Mouse (Mus musculus): ENCODE results near the gene Mapkap1. TPM values are rescaled to one million over a fixed set of nuclear protein-coding genes. Genes with fewer than 3 reads are reported as not detected.

The Mapkap1 gene
- polyA plus RNA-seq, 1 experiment = 39.6 TPM

DNA sequence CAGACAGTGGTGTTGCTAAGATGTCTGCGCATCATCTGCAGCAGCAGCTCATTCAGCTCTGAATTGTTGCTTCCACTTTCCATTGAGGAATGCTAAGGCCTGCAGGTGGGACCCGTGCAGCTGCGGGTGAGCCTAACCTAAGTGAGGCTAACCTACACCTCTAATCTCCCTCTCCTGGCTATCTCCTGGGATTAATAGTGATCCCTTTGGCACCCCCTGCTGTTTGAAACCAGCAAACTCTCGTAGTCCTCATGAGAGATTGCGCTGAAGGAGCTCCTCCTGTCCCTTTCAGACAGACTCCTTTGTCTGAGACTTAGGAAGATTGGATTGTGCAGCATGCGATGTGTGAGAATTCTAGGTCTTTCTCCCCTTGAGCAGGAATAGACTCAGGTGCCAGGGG lies 113.0 kb downstream of the Mapkap1 start:
- H3K36me3 ChIP-seq (ENCODE audit: control insufficient read depth, insufficient read depth) = no peaks in the 10 kb centered on the region
- H3K4me2 ChIP-seq (ENCODE audit: low read depth) = no peak overlapping the region
- no peaks in the 10 kb centered on the region for H3K27me3 ChIP-seq (ENCODE audit: control insufficient read depth, insufficient read depth, insufficient read length)
- H3K79me2 ChIP-seq (ENCODE audit: control insufficient read depth, insufficient read depth) = no peaks in the 10 kb centered on the region
- no peak overlapping the region for H3K4me3 ChIP-seq
- H3ac ChIP-seq (ENCODE audit: control insufficient read depth, insufficient read length) = no peak overlapping the region
- no peak for TF ChIP-seq MAX (IDR thresholded peaks at IDR 0.05; ENCODE audit: low read depth)
- no peak for TF ChIP-seq SRF (IDR thresholded peaks at IDR 0.05; ENCODE audit: control insufficient read depth, insufficient read length, low read depth)
- TF ChIP-seq TCF3 (IDR thresholded peaks at IDR 0.05; ENCODE audit: insufficient read length, low read depth) = no peak
- TF ChIP-seq CEBPB (IDR thresholded peaks at IDR 0.05; ENCODE audit: insufficient read depth, poor library complexity, severe bottlenecking) = no peak
- TF ChIP-seq POLR2A (IDR thresholded peaks at IDR 0.05; ENCODE audit: insufficient read length, low read depth) = no peak
- no peak for TF ChIP-seq USF1 (IDR thresholded peaks at IDR 0.05; ENCODE audit: low read depth)
- no peak for TF ChIP-seq MYOG (IDR thresholded peaks at IDR 0.05; ENCODE audit: control insufficient read depth in 1 of 3, insufficient read depth in 1 of 3, insufficient read length in 2 of 3, low read depth in 2 of 3)
- no peak for TF ChIP-seq POLR2AphosphoS2 (IDR thresholded peaks at IDR 0.05; ENCODE audit: insufficient read length, low read depth)
- TF ChIP-seq REST (IDR thresholded peaks at IDR 0.05; ENCODE audit: insufficient read depth, insufficient read length) = no peak
- no peak for TF ChIP-seq E2F4 (IDR thresholded peaks at IDR 0.05; ENCODE audit: insufficient read depth)
- TF ChIP-seq TCF12 (IDR thresholded peaks at IDR 0.05; ENCODE audit: insufficient read depth, poor library complexity, severe bottlenecking) = no peak
- no peak for TF ChIP-seq MYOD1 (IDR thresholded peaks at IDR 0.05; ENCODE audit: control insufficient read depth in 1 of 3, insufficient read length in 2 of 3, low read depth in 2 of 3)

DNA sequence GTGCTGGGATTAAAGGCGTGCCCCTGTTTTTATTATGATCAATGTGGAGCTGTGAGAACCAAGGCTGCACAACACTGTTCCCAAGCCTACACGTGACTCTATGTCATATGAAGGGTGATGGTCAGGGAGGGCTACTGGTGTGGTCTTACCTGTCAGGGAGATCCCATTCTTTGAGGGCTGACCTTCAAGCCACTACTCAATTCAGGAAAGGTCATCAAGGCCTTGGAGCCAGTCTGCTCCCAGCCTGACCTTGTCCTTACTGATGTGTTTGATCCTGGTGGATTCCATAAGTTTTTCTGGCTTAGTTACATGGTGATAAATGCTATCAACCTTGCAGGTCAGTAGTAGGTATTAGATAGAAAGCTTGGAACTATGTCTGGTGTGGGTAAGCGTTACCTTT lies 114.8 kb downstream of the Mapkap1 start:
- H3K4me2 ChIP-seq (ENCODE audit: low read depth) = no peak overlapping the region
- no peaks in the 10 kb centered on the region for H3K79me2 ChIP-seq (ENCODE audit: control insufficient read depth, insufficient read depth)
- no peak overlapping the region for H3ac ChIP-seq (ENCODE audit: control insufficient read depth, insufficient read length)
- no peak overlapping the region for H3K4me3 ChIP-seq
- no peaks in the 10 kb centered on the region for H3K36me3 ChIP-seq (ENCODE audit: control insufficient read depth, insufficient read depth)
- no peak for TF ChIP-seq E2F4 (IDR thresholded peaks at IDR 0.05; ENCODE audit: insufficient read depth)
- TF ChIP-seq TCF3 (IDR thresholded peaks at IDR 0.05; ENCODE audit: insufficient read length, low read depth) = no peak
- TF ChIP-seq SRF (IDR thresholded peaks at IDR 0.05; ENCODE audit: control insufficient read depth, insufficient read length, low read depth) = no peak
- TF ChIP-seq TCF12 (IDR thresholded peaks at IDR 0.05; ENCODE audit: insufficient read depth, poor library complexity, severe bottlenecking) = no peak
- TF ChIP-seq CEBPB (IDR thresholded peaks at IDR 0.05; ENCODE audit: insufficient read depth, poor library complexity, severe bottlenecking) = no peak
- H3K27me3 ChIP-seq (ENCODE audit: control insufficient read depth, insufficient read depth, insufficient read length) = no peaks in the 10 kb centered on the region

DNA sequence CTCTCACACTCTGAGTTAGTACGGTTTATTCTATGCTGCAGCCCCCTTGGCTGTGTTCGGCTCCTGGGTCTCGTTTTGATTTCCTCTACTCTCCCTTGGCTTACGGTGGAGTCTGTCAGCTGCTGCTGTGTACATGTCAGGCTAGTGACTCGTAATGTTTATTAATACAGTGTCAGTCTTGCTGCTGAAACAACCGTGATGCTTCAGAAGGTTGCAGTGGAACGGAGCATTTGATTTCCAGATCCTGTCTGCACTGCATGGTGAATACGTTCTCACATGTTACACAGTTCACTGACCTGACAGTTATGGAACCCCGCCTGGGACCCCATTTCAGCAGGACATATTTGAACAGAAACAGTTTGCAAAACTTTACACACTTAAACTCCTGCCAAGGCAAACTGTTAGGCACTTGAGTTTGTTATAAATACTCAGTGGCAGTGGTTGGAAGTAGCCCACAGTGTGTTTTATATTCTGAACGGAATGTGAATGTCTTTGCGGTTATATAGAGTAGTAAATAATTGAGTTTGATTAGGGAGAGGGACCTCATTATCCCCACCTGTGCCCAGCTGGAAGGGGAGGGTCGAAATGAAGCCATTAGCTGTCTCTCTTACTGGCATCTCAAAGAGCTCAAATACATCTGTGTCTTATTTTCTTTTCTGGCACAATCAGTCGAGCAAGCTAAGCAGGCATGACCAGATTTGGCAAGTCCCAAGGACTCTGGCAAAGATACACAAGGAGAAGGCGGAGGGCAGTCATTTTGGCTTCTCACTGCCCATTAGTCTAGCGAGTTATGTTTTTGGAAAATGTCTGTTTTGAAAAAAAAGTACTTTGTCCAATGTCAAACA lies 120.2 kb downstream of the Mapkap1 start:
- Histone ChIP-seq H3ac (ENCODE audit: control insufficient read depth, insufficient read length) (no peak overlapping the region), H3K79me2 (ENCODE audit: control insufficient read depth, insufficient read depth) (no peaks in the 10 kb centered on the region), H3K4me3 (no peak overlapping the region), H3K4me2 (ENCODE audit: low read depth) (no peak overlapping the region), H3K27me3 (ENCODE audit: control insufficient read depth, insufficient read depth, insufficient read length) (no peaks in the 10 kb centered on the region), H3K36me3 (ENCODE audit: control insufficient read depth, insufficient read depth) (no peaks in the 10 kb centered on the region)
- no peak for TF ChIP-seq POLR2AphosphoS2 (IDR thresholded peaks at IDR 0.05; ENCODE audit: insufficient read length, low read depth)
- no peak for TF ChIP-seq POLR2A (IDR thresholded peaks at IDR 0.05; ENCODE audit: insufficient read length, low read depth)
- no peak for TF ChIP-seq SRF (IDR thresholded peaks at IDR 0.05; ENCODE audit: control insufficient read depth, insufficient read length, low read depth)
- no peak for TF ChIP-seq USF1 (IDR thresholded peaks at IDR 0.05; ENCODE audit: low read depth)
- TF ChIP-seq REST (IDR thresholded peaks at IDR 0.05; ENCODE audit: insufficient read depth, insufficient read length) = no peak
- no peak for TF ChIP-seq MAX (IDR thresholded peaks at IDR 0.05; ENCODE audit: low read depth)
- TF ChIP-seq E2F4 (IDR thresholded peaks at IDR 0.05; ENCODE audit: insufficient read depth) = no peak
- no peak for TF ChIP-seq TCF3 (IDR thresholded peaks at IDR 0.05; ENCODE audit: insufficient read length, low read depth)
- no peak for TF ChIP-seq CEBPB (IDR thresholded peaks at IDR 0.05; ENCODE audit: insufficient read depth, poor library complexity, severe bottlenecking)
- TF ChIP-seq MYOG (IDR thresholded peaks at IDR 0.05; ENCODE audit: control insufficient read depth in 1 of 3, insufficient read depth in 1 of 3, insufficient read length in 2 of 3, low read depth in 2 of 3) = no peak
- TF ChIP-seq TCF12 (IDR thresholded peaks at IDR 0.05; ENCODE audit: insufficient read depth, poor library complexity, severe bottlenecking) = no peak
- no peak for TF ChIP-seq MYOD1 (IDR thresholded peaks at IDR 0.05; ENCODE audit: control insufficient read depth in 1 of 3, insufficient read length in 2 of 3, low read depth in 2 of 3)

DNA sequence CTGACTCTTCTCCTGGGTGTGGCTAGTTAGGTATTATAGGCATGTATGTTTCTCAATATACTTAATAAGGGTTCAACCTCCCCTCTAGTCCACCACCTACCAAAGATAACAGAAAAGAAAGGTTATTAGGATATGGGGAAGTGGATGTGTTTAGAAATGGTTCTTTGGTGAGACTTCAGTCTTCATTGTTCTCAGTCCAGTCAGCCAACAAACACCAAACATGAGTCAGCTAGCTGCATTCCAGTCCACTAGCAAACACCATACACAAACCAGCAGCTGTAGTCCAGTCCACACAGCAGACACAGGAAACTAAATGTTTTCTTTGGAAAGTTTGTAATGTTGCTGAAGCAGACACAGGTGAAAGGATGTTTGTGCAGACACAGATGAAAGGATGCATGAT lies 121.9 kb downstream of the Mapkap1 start:
- Histone ChIP-seq H3K79me2 (ENCODE audit: control insufficient read depth, insufficient read depth) (no peaks in the 10 kb centered on the region), H3K27me3 (ENCODE audit: control insufficient read depth, insufficient read depth, insufficient read length) (no peaks in the 10 kb centered on the region), H3ac (ENCODE audit: control insufficient read depth, insufficient read length) (no peak overlapping the region), H3K36me3 (ENCODE audit: control insufficient read depth, insufficient read depth) (no peaks in the 10 kb centered on the region), H3K4me2 (ENCODE audit: low read depth) (no peak overlapping the region), H3K4me3 (no peak overlapping the region)
- TF ChIP-seq TCF12 (IDR thresholded peaks at IDR 0.05; ENCODE audit: insufficient read depth, poor library complexity, severe bottlenecking) (no peak), SRF (IDR thresholded peaks at IDR 0.05; ENCODE audit: control insufficient read depth, insufficient read length, low read depth) (no peak), TCF3 (IDR thresholded peaks at IDR 0.05; ENCODE audit: insufficient read length, low read depth) (no peak), MAX (IDR thresholded peaks at IDR 0.05; ENCODE audit: low read depth) (no peak), POLR2A (IDR thresholded peaks at IDR 0.05; ENCODE audit: insufficient read length, low read depth) (no peak), POLR2AphosphoS2 (IDR thresholded peaks at IDR 0.05; ENCODE audit: insufficient read length, low read depth) (no peak), E2F4 (IDR thresholded peaks at IDR 0.05; ENCODE audit: insufficient read depth) (no peak), REST (IDR thresholded peaks at IDR 0.05; ENCODE audit: insufficient read depth, insufficient read length) (no peak), MYOG (IDR thresholded peaks at IDR 0.05; ENCODE audit: control insufficient read depth in 1 of 3, insufficient read depth in 1 of 3, insufficient read length in 2 of 3, low read depth in 2 of 3) (no peak), CEBPB (IDR thresholded peaks at IDR 0.05; ENCODE audit: insufficient read depth, poor library complexity, severe bottlenecking) (no peak), USF1 (IDR thresholded peaks at IDR 0.05; ENCODE audit: low read depth) (no peak), MYOD1 (IDR thresholded peaks at IDR 0.05; ENCODE audit: control insufficient read depth in 1 of 3, insufficient read length in 2 of 3, low read depth in 2 of 3) (no peak)
